Mouse (Mus musculus): ENCODE results near the gene Kalrn.

Gene Kalrn

DNA sequence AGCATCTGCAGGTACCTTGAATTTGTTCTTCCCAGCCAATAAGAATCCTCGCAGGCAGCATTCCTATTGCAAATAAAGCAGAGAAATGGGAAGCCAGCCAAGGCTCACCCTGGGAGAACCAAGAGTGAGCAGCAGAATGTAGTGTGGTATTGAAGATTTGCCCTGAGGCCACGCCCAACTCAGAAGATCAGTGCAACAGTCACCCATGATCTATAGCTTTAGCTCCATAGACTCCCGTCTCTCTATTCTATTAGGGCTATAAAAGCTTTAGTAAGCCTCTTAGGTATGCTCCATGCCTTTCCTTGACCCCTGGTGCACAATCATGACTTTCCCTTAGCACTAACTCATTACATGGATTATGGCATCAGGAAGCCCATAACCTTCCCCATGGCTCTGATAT lies 155.9 kb downstream of the Kalrn start:
- DNase-seq = no peak

GRCm38 (mm10) chr16:34414581-34414980 lies 158.8 kb downstream of the Kalrn start:
- no peak for DNase-seq

GRCm38 (mm10) chr16:34413868-34414333 lies 159.4 kb downstream of the Kalrn start:
- peak; percentile 34 for DNase-seq

- DNase-seq = no peak
Observed at GRCm38 (mm10) chr16:34407036-34407435, 166.3 kb downstream of the Kalrn start.

GRCm38 (mm10) chr16:34405094-34405493 lies 168.2 kb downstream of the Kalrn start:
- DNase-seq = no peak

DNA sequence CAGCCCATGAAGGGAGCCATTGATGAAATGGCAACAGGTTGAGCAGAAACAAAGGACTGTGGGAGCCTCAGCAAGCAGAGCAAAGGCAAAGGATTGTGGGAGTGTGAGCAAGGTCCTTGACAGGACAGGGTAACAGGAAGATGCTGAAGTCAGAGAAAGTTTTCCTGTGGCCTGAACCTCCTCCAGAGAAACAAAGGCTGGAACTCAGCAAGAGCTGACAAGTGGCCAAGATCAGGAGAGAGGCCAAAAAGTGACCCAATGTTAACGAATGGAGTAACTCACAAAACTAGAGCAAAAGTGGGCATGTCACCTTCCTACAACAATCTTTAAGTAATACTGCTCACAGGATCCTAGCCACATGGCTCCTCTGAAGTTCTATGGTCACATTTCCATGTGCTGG lies 172.1 kb downstream of the Kalrn start:
- DNase-seq = no peak

GRCm38 (mm10) chr16:34400102-34400728 lies 173.1 kb downstream of the Kalrn start:
- no peak for DNase-seq

GRCm38 (mm10) chr16:34395221-34395811 lies 178.0 kb downstream of the Kalrn start:
- DNase-seq = no peak

DNA sequence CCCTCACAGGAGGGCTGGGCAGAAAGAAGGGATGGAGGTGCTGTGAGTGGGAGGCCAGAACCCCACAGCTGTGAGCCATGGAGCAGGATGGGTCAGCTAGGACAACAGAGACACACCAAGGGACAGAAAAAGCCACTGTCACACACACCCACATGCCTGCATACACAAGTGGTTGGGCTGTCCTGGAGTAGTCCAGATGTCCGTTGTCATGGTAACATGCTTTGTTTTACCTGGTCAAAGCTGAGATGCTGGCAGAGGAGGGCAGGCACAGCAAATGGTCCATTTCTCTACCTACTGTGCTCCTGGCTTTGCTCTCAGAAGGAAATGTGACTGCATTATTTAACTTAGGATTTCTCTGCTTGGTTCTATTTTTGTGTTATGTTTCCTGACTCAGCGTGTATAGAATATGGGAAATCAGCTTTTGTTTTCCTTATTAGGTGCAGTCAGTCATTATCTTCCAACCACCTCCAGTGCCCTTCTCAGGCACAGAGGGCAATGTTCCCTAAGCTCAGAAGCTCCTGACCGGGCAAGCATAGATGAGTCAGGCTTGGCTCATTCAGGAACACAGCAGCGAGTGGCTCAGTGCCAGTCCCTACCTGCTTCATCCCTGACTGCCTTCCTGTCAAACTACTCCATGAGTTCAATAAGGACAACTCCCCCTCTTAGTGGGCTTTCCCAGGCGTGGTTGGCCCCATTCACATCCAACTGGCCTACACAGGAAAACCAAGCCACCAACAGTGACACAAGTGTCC lies 183.6 kb downstream of the Kalrn start:
- peak; percentile 70 for DNase-seq

GRCm38 (mm10) chr16:34388871-34389270 lies 184.5 kb downstream of the Kalrn start:
- peak; percentile 45 for DNase-seq

DNA sequence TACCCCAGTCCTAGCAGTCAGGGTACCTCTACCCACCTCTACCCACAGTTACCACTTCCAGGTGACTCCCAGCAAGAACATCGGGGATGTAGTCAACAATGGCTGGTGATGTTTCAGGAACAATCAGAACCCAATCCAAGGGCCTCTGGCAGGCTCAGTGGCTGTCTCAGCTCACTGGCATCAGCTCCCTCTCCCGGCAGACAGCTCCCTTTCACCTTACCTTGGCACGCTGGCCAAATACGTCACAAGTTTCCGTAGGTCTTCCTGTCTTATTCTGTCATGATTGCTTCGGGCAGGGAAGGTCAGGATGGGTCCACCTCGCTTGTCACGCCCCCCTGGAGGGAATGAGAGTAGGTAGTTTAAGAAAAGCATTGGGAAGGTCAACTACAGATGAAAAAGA lies 188.3 kb downstream of the Kalrn start:
- DNase-seq = no peak

DNA sequence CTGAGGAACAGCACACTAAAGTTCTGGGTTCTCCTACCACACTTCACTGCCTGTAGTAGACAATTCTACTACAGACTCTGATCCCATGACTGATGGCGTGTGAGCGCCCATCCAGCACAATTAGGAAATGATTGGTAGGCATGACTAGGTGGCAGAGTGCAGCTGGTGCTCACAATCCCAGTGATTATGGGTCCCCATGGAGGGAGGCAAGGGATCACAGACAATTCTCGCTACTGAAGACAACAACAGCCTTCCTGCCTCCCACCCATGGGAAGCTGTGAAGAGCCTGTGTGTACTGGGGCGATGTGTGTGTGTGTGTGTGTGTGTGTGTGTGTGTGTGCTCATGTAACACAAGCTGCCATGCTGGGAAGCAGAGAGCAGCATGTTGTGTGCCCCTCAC lies 190.3 kb downstream of the Kalrn start:
- no peak for DNase-seq

DNA sequence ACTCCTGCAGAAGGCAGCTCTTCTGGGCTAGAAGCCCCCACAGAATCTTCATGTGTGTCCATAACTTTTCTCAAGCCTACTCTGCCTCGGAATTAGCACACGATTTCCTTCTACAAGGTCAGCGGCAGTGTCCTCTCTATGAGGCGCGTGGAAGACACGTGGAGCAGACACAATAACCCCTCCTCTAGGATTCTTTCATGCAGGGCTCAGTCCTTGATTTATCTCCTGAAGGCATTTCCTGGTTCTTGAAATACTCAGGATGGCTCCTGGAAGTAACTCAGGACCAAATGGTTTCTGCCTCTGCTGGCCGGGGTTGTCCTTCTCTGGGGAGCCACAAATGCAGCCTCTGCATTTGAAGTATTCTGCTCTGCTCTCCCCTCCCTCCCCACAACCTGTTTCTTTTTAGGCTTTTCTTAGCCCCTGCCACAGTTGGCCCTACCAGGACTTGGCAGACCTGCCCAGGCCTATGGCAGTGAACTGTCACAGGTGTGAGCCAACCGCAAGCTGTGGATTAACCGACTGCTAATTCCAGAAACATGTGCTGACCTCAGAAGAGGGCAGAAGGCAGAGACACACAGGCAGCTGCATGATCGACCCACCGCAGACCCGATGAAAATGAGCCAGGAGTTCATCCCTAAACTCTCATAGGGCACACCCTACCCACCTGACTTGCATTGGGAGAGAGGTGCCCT lies 197.0 kb downstream of the Kalrn start:
- no peak for DNase-seq

DNA sequence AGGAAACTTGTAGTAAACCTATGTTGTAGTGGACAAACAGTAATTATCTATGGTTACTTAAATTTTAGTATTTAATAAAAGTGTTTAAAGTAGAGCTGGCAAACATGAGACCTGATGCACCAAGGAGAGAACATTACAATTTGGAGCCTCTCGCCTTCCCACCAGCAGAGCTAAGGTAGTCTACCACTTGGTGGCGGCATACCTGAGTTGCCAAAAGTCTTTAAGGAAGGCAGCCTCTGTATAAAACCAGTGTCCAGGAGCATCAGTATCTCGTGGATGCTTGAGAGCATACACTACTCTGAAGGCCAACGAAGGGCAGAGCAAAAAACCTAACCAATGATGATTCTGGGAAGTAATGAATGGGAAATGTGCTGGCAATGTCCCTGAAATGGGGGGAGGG lies 199.8 kb downstream of the Kalrn start:
- DNase-seq = no peak

DNA sequence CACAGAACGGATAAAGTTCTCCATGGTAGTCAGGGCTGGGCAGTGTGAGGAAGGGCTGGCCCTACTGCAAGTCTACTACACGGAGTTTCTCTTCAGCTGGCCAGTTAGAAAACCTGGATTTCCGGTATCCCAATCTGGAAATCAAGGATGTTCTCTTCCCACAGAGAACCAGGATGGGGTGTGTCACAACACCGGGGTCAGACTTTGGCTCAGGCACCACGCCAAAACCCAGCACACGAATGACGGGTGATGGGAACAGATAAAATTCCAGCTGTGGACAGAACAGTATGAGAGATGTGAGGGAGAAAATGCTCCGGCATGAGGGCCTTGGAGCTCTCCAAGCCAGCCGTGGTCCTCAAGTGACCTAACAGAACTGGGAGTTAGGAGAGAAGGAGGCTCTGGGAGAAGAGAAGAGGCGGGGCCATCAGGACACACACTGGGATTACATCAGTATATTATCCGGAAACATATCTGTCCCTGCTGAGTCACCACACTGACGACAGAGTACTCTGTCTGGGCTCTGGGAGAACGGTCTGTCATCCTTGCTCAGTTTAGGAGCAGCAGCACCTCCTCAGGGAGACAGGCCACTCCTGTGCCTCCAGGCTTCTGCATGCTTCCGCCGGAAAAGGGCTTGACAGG lies 201.1 kb downstream of the Kalrn start:
- DNase-seq = no peak

DNA sequence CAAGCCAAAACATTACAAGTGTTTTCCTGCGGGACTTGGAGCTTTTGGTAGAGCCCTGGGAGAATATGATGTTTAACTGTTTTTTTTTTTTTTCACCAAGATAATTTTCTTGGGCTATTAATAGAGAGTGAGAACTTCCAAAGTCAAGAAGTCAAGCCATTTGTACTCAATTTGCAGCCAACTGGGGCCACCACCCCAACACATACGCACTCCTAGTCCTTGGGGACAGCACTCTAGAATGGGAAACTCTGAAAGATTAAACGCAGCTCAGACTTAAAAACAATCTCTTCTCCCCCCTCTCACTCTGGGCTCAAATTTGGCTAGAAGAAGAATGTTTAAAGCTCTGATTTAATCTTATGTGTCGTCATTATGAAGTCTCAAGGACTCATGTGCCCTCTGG lies 214.1 kb downstream of the Kalrn start:
- DNase-seq = no peak

- no peak for DNase-seq
Observed at GRCm38 (mm10) chr16:34355547-34355946, 217.8 kb downstream of the Kalrn start.

GRCm38 (mm10) chr16:34354042-34354441 lies 219.3 kb downstream of the Kalrn start:
- no peak for DNase-seq

GRCm38 (mm10) chr16:34352747-34353146 lies 220.6 kb downstream of the Kalrn start:
- no peak for DNase-seq

DNA sequence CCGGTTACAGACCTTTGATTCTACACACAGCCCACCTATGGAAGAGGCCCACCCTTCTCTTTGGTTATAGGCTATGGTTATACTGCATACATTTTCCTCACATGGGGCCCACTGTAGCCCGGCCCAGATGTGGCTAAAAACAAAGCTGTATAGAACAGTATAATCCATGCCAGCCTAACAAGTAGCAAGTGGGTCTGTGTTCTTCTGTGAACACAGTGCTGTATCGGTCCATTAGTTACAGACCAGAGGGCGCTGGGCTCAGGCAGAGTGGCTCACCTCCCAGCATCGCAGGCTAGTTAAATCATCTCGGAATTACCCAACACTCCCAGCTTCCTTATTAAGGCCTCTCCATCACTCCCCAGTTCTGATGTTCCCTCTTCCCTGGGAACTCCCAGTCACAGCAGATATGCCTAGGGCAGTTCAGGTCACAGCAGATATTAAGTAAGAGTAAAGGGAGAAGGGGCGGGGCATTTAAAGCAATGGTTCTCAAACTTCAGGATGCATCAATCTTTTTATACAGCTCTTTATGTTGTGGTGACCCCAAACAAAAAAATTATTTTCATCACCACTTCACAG lies 221.7 kb downstream of the Kalrn start:
- no peak for DNase-seq

- no peak for DNase-seq
Observed at GRCm38 (mm10) chr16:34347574-34347973, 225.8 kb downstream of the Kalrn start.

All from cerebellum, adult 8-10 months (tissue).